Comparison of ENCODE assay signal across 8 mouse cellular contexts in the genomic region with DNA sequence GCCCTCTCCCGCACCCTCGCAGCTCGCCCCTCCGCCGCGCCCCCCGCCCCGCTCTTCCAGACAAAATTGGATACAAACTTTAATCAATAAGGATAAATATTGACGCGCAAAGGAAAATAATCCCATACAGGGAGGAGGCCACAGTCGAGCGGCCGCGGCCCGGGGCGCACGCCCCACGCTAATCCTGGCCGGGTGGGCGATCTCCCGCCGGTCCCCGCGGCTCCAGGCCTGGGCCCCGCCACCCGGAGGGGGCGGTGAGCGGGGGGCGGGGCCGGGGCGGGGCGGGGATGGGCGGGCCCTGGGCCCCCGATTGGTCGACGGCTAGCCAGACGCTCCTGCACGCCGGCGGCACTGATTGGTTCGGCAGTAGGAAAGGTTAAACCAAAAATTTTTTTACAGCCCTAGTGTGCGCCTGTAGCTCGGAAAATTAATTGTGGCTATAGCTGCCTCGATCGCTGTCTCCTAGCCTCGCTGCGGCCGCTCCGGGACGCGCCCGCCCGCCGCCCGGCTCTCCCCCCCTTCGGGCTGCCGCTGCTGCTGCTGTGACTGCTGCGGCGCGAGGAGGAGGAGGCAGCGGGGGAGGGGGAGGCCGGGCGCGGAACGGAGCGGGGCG. TPM values are rescaled to one million over a fixed set of nuclear protein-coding genes. Genes with fewer than 3 reads are reported as not detected.
DNase-seq lines count a peak whose midpoint lies in the region; ATAC-seq lines count a peak whose summit lies in the region.

No protein-coding gene starts in this region.

- ATAC-seq in kidney, embryonic 16.5 days (ENCODE audit: low FRiP score, low TSS enrichment) = peak; percentile 69
- ATAC-seq in embryonic facial prominence, embryonic 11.5 days (replicated peaks; ENCODE audit: insufficient number of reproducible peaks, low FRiP score, low TSS enrichment, low read depth) = peak; percentile 95
- peak; percentile 70 for ATAC-seq in intestine, embryonic 14.5 days (replicated peaks; ENCODE audit: low FRiP score, low TSS enrichment, low read depth)
- ATAC-seq in liver, embryonic 13.5 days (ENCODE audit: low read depth) = peak; percentile 31; the same call in 1 of the 2 replicates

- peak overlapping the region; percentile 40 for H3K4me3 ChIP-seq in kidney, embryonic 16.5 days (ENCODE audit: low read length)
- peak overlapping the region; percentile 38 for H3K4me3 ChIP-seq in embryonic facial prominence, embryonic 11.5 days (ENCODE audit: low read depth, low read length)
- peak overlapping the region; percentile 30 for H3K4me3 ChIP-seq in intestine, embryonic 14.5 days (ENCODE audit: low read depth, low read length)
- peak overlapping the region; percentile 36 for H3K4me3 ChIP-seq in liver, embryonic 13.5 days (replicated peaks)

- peaks cover 80% of the 10 kb centered on the region for H3K27me3 ChIP-seq in kidney, embryonic 16.5 days (ENCODE audit: insufficient read depth, low read length)
- peaks cover 62% of the 10 kb centered on the region for H3K27me3 ChIP-seq in embryonic facial prominence, embryonic 11.5 days (ENCODE audit: control insufficient read depth, insufficient read depth, low read length)
- H3K27me3 ChIP-seq in intestine, embryonic 14.5 days (replicated peaks; ENCODE audit: control insufficient read depth, insufficient read depth, low read length) = peaks cover 90% of the 10 kb centered on the region
- H3K27me3 ChIP-seq in liver, embryonic 13.5 days = peaks cover 87% of the 10 kb centered on the region

- H3K4me1 ChIP-seq in kidney, embryonic 16.5 days (ENCODE audit: insufficient read depth, low read length) = peaks cover 11% of the 10 kb centered on the region
- H3K4me1 ChIP-seq in embryonic facial prominence, embryonic 11.5 days (ENCODE audit: control insufficient read depth, insufficient read depth, low read length) = no peaks in the 10 kb centered on the region
- H3K4me1 ChIP-seq in intestine, embryonic 14.5 days (replicated peaks; ENCODE audit: control insufficient read depth, insufficient read depth, low read length) = no peaks in the 10 kb centered on the region; the same call in 1 of the 2 replicates
- H3K4me1 ChIP-seq in liver, embryonic 13.5 days (replicated peaks) = peaks cover 4% of the 10 kb centered on the region

- WGBS in kidney, embryonic 16.5 days = 0% methylated on average over 48 of the region's 67 CpGs
- under 1% methylated on average over 58 of the region's 67 CpGs for WGBS in embryonic facial prominence, embryonic 11.5 days
- under 1% methylated on average over 45 of the region's 67 CpGs for whole genome bisulfite sequencing in intestine, embryonic 14.5 days
- WGBS in liver, embryonic 13.5 days (ENCODE audit: insufficient replicate concordance) = 2% methylated on average over 59 of the region's 67 CpGs

- H3K36me3 ChIP-seq in kidney, embryonic 16.5 days (ENCODE audit: insufficient read depth, low read length) = no peaks in the 10 kb centered on the region
- no peaks in the 10 kb centered on the region for H3K36me3 ChIP-seq in embryonic facial prominence, embryonic 11.5 days (replicated peaks; ENCODE audit: control insufficient read depth, insufficient read depth, low read depth, low read length)
- H3K36me3 ChIP-seq in intestine, embryonic 14.5 days (ENCODE audit: control insufficient read depth, insufficient read depth, low read length) = no peaks in the 10 kb centered on the region
- H3K36me3 ChIP-seq in liver, embryonic 13.5 days = no peaks in the 10 kb centered on the region

- no peaks in the 10 kb centered on the region for H3K9me3 ChIP-seq in kidney, embryonic 16.5 days (ENCODE audit: low read length)
- H3K9me3 ChIP-seq in embryonic facial prominence, embryonic 11.5 days (replicated peaks; ENCODE audit: control insufficient read depth, low read length) = no peaks in the 10 kb centered on the region
- H3K9me3 ChIP-seq in intestine, embryonic 14.5 days (ENCODE audit: control insufficient read depth, low read length) = no peaks in the 10 kb centered on the region
- no peaks in the 10 kb centered on the region for H3K9me3 ChIP-seq in liver, embryonic 13.5 days (replicated peaks)

- H3K27ac ChIP-seq in kidney, embryonic 16.5 days (ENCODE audit: low read length) = no peak overlapping the region
- peak overlapping the region; percentile 52; the same call in 1 of the 2 replicates for H3K27ac ChIP-seq in embryonic facial prominence, embryonic 11.5 days (replicated peaks; ENCODE audit: low read depth, low read length)
- H3K27ac ChIP-seq in intestine, embryonic 14.5 days (ENCODE audit: low read depth) = no peak overlapping the region
- no peak overlapping the region for H3K27ac ChIP-seq in liver, embryonic 13.5 days

- H3K9ac ChIP-seq in kidney, embryonic 16.5 days (replicated peaks; ENCODE audit: low read length) = no peak overlapping the region
- peak overlapping the region; percentile 47 for H3K9ac ChIP-seq in embryonic facial prominence, embryonic 11.5 days (replicated peaks; ENCODE audit: low read length)
- no peak overlapping the region for H3K9ac ChIP-seq in intestine, embryonic 14.5 days (ENCODE audit: low read length)
- H3K9ac ChIP-seq in liver, embryonic 13.5 days = no peak overlapping the region

- peak overlapping the region; percentile 48 for H3K4me2 ChIP-seq in kidney, embryonic 16.5 days (replicated peaks; ENCODE audit: low read depth, low read length)
- H3K4me2 ChIP-seq in embryonic facial prominence, embryonic 11.5 days (ENCODE audit: low read depth, low read length) = peak overlapping the region; percentile 57
- H3K4me2 ChIP-seq in intestine, embryonic 14.5 days (ENCODE audit: low read length) = peak overlapping the region; percentile 46
- peak overlapping the region; percentile 41 for H3K4me2 ChIP-seq in liver, embryonic 13.5 days

- DNase-seq in kidney, postnatal 25 days = no peak
- peak; percentile 75 for DNase-seq in embryonic facial prominence, embryonic 11.5 days (ENCODE audit: low spot score)
- DNase-seq in intestine, embryonic 14.5 days (ENCODE audit: low spot score) = peak; percentile 63
- DNase-seq in liver, embryonic 13.5 days = no peak
- peak; percentile 87 for DNase-seq in right cerebral cortex, postnatal 4 days
- no peak for DNase-seq in cerebellum, adult 18-20 months
- no peak for DNase-seq in adrenal gland, adult (ENCODE audit: inconsistent age in 2 of 2, low spot score in 1 of 2)

RNA-seq across cellular contexts. Expression of a gene that starts 1.2 kb away (rescaled TPM):
- polyA plus RNA-seq in kidney, embryonic 16.5 days (2015; fragmentation: Nextera tagmentation; extraction: Ambion mirVana) = not detected in 2 replicates
- polyA plus RNA-seq in embryonic facial prominence, embryonic 11.5 days (2014; fragmentation: Nextera tagmentation; extraction: Ambion mirVana) = 3.7 and 5.0 TPM in 2 replicates
- polyA plus RNA-seq in intestine, embryonic 14.5 days (2014; fragmentation: Nextera tagmentation; extraction: Ambion mirVana) = not detected in 2 replicates
- 0.03 TPM in 1 of 2 replicates, not detected in the other for polyA plus RNA-seq in liver, embryonic 13.5 days (2015; fragmentation: Nextera tagmentation; extraction: Ambion mirVana)

RNA-seq across cellular contexts. Expression of a gene that starts 1.3 kb away (rescaled TPM):
- not detected in 2 replicates for polyA plus RNA-seq in kidney, embryonic 16.5 days (2015; fragmentation: Nextera tagmentation; extraction: Ambion mirVana)
- 0.10 TPM in 1 of 2 replicates, not detected in the other for polyA plus RNA-seq in embryonic facial prominence, embryonic 11.5 days (2014; fragmentation: Nextera tagmentation; extraction: Ambion mirVana)
- not detected in 2 replicates for polyA plus RNA-seq in intestine, embryonic 14.5 days (2014; fragmentation: Nextera tagmentation; extraction: Ambion mirVana)
- not detected in 2 replicates for polyA plus RNA-seq in liver, embryonic 13.5 days (2015; fragmentation: Nextera tagmentation; extraction: Ambion mirVana)

Comparison
In these comparisons a context has a peak if more than half of its experiments do, and no peak if none do; other contexts are left out.
1. ATAC-seq: peak in every context shown above with its lines; median percentile 95 in embryonic facial prominence, embryonic 11.5 days; 70 in intestine, embryonic 14.5 days; 69 in kidney, embryonic 16.5 days; 31 in liver, embryonic 13.5 days.
2. DNase-seq: peak in embryonic facial prominence, embryonic 11.5 days (single experiment), intestine, embryonic 14.5 days (single experiment) and right cerebral cortex, postnatal 4 days (single experiment); none in kidney, postnatal 25 days (0 of 2), liver, embryonic 13.5 days (single experiment), cerebellum, adult 18-20 months (0 of 2) and adrenal gland, adult (0 of 2).
3. Peak in every context shown above with its lines, with median percentiles within 50 percentile points of each other: H3K4me2 ChIP-seq and H3K4me3 ChIP-seq.